Mouse (Mus musculus) right cerebral cortex, postnatal 14 days (tissue): ENCODE results near the gene Sox8.
A peak's percentile ranks its signal among the peaks of the same experiment; 100 is the strongest.

Experiments used
- DNase-seq: peaks from one replicate; pipeline ENCODE4 v3.0.0; 2022

Sox8 gene

GRCm38 (mm10) chr17:25579332-25580047, 9.0 kb upstream of the Sox8 start:
- no peak for DNase-seq

GRCm38 (mm10) chr17:25578920-25579319, 8.4 kb upstream of the Sox8 start, which contains the start of gene Lmf1:
Gene Lmf1, plus strand, starts transcription at chr17:25579085.
- DNase-seq = peak; percentile 92

GRCm38 (mm10) chr17:25577702-25578101, 7.2 kb upstream of the Sox8 start:
- DNase-seq = no peak

- no peak for DNase-seq
These were observed 6.8 kb upstream of the Sox8 start for GRCm38 (mm10) chr17:25577263-25577662.

- DNase-seq = no peak
These were observed 5.5 kb upstream of the Sox8 start for GRCm38 (mm10) chr17:25576034-25576433.

- DNase-seq = peak; percentile 49
These were observed 4.9 kb upstream of the Sox8 start for GRCm38 (mm10) chr17:25575208-25575971.

GRCm38 (mm10) chr17:25571453-25571820, 951 bp upstream of the Sox8 start:
- no peak for DNase-seq

GRCm38 (mm10) chr17:25569833-25570647, 446 bp downstream of the Sox8 start:
- DNase-seq = peak; percentile 39

GRCm38 (mm10) chr17:25568880-25569279, 1.6 kb downstream of the Sox8 start:
- peak; percentile 38 for DNase-seq

- DNase-seq = peak; percentile 46
These were observed 2.3 kb downstream of the Sox8 start for GRCm38 (mm10) chr17:25568206-25568605.

- DNase-seq = peak; percentile 77
These were observed 2.7 kb downstream of the Sox8 start for GRCm38 (mm10) chr17:25567745-25568144.

- no peak for DNase-seq
These were observed 3.2 kb downstream of the Sox8 start for GRCm38 (mm10) chr17:25567261-25567660.

GRCm38 (mm10) chr17:25565860-25566600, 4.5 kb downstream of the Sox8 start:
- no peak for DNase-seq

- peak; percentile 36 for DNase-seq
These were observed 5.2 kb downstream of the Sox8 start for GRCm38 (mm10) chr17:25565244-25565643.

- DNase-seq = no peak
These were observed 6.0 kb downstream of the Sox8 start for GRCm38 (mm10) chr17:25564481-25564880.

- DNase-seq = no peak
These were observed 9.1 kb downstream of the Sox8 start for GRCm38 (mm10) chr17:25561223-25562028.

- no peak for DNase-seq
These were observed 9.8 kb downstream of the Sox8 start for GRCm38 (mm10) chr17:25560554-25561222.

GRCm38 (mm10) chr17:25559634-25560033, 10.9 kb downstream of the Sox8 start:
- DNase-seq = no peak

- DNase-seq = peak; percentile 68
These were observed 13.7 kb downstream of the Sox8 start for GRCm38 (mm10) chr17:25556630-25557354.
